In the genomic region with DNA sequence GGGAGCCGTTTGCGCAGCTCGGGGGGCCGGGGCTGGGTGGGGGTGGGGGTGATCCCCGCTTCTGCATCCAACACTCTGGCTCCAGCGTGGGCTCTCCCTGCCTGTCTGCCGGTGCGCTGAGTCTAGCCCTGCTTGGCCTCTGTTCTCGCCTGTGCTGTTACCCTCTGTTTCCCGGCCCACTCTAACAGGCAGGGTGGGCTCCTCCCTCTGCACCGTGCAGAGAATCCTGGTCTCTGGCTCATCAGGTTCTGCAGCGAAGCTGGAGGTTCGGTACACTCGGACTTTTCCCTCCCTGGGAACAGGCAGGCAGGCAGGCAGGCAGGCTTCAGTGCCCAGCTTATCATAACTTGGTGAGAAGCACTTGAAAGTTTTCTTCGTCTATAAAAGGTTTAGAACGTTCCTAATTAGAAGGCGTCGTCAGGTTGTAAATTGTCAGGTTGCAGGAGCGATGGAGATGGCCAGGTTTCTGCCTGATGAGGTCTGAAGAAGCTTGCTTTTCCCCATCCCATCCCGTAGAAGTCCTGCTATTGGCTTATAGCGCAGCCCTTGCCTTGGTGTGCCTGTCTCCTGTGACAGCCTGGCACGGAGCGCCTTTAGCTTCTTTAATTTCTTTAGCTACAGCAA, we compare ENCODE assay signal across 8 mouse cellular contexts. TPM values are rescaled to one million over a fixed set of nuclear protein-coding genes. Genes with fewer than 3 reads are reported as not detected.
A peak's percentile ranks its signal among the peaks of the same experiment; 100 is the strongest.
DNase-seq lines count a peak whose midpoint lies in the region; ATAC-seq and TF ChIP-seq lines count a peak whose summit lies in the region.

No protein-coding gene starts in this region.

- H3K9ac ChIP-seq in intestine, embryonic 16.5 days (ENCODE audit: low read depth, low read length): peak overlapping the region; percentile 91
- peak overlapping the region; percentile 93 for H3K9ac ChIP-seq in liver, embryonic 15.5 days

- WGBS in intestine, embryonic 16.5 days: under 1% methylated on average over 23 of the region's 23 CpGs
- 1% methylated on average over 23 of the region's 23 CpGs for WGBS in liver, embryonic 15.5 days (ENCODE audit: insufficient replicate concordance)

- no peaks in the 10 kb centered on the region for H3K36me3 ChIP-seq in intestine, embryonic 16.5 days (ENCODE audit: control insufficient read depth, insufficient read depth, low read length)
- H3K36me3 ChIP-seq in liver, embryonic 15.5 days (replicated peaks): peaks cover 15% of the 10 kb centered on the region

- DNase-seq in ovary, postnatal 10 days (ENCODE audit: low spot score): peak; percentile 9
- DNase-seq in ovary, adult 18-20 months (ENCODE audit: low spot score): no peak
- DNase-seq in brain, embryonic 14.5 days (ENCODE audit: low read depth): peak; percentile 50
- peak; percentile 14 for DNase-seq in forelimb bud, embryonic 11.5 days (ENCODE audit: low read depth, low spot score)

- H3K27ac ChIP-seq in intestine, embryonic 16.5 days (ENCODE audit: low read length): peak overlapping the region; percentile 96
- H3K27ac ChIP-seq in liver, embryonic 15.5 days (replicated peaks): peak overlapping the region; percentile 96

- no peaks in the 10 kb centered on the region for H3K9me3 ChIP-seq in intestine, embryonic 16.5 days (ENCODE audit: control insufficient read depth, low read length)
- no peaks in the 10 kb centered on the region for H3K9me3 ChIP-seq in liver, embryonic 15.5 days (replicated peaks)

- H3K4me3 ChIP-seq in intestine, embryonic 16.5 days (ENCODE audit: low read length): peak overlapping the region; percentile 89
- H3K4me3 ChIP-seq in liver, embryonic 15.5 days (replicated peaks): peak overlapping the region; percentile 97

- TF ChIP-seq POLR2A in brain, embryonic 14.5 days (IDR thresholded peaks at IDR 0.05; ENCODE audit: borderline replicate concordance, extremely low read depth, insufficient read depth, insufficient read length, poor library complexity, severe bottlenecking): no peak

- H3K4me2 ChIP-seq in intestine, embryonic 16.5 days (ENCODE audit: low read depth, low read length): peak overlapping the region; percentile 87
- H3K4me2 ChIP-seq in liver, embryonic 15.5 days: peak overlapping the region; percentile 90

- H3K4me1 ChIP-seq in intestine, embryonic 16.5 days (ENCODE audit: control insufficient read depth, insufficient read depth, low read length): peaks cover 17% of the 10 kb centered on the region
- H3K4me1 ChIP-seq in liver, embryonic 15.5 days (replicated peaks): peaks cover 42% of the 10 kb centered on the region

- H3K27me3 ChIP-seq in intestine, embryonic 16.5 days (replicated peaks; ENCODE audit: control insufficient read depth, insufficient read depth, low read length): no peaks in the 10 kb centered on the region
- H3K27me3 ChIP-seq in liver, embryonic 15.5 days: peaks cover 35% of the 10 kb centered on the region

- peak; percentile 61 for ATAC-seq in intestine, embryonic 16.5 days
- ATAC-seq in liver, embryonic 15.5 days (ENCODE audit: insufficient read depth): peak; percentile 21
- ATAC-seq in neutrophil, adult 5-6 weeks (ENCODE audit: extremely low read depth, insufficient number of reproducible peaks, low FRiP score, poor library complexity, severe bottlenecking): 0 out of 2 replicates have a peak, but pooled peaks have one; percentile 28
- no peak for ATAC-seq in granulocyte monocyte progenitor cell, adult 5-6 weeks (replicated peaks; ENCODE audit: poor library complexity, severe bottlenecking)

- no peak for TF ChIP-seq CTCF in brain, embryonic 14.5 days (IDR thresholded peaks at IDR 0.05; ENCODE audit: borderline replicate concordance, extremely low read depth, insufficient read depth, insufficient read length)

RNA-seq across cellular contexts. Expression of gene Plpp1, which starts 0.9 kb away (rescaled TPM):
- polyA plus RNA-seq in brain, embryonic 14.5 days (2012; rRNA removed): 30.6 and 31.5 TPM in 2 replicates
- 94.5 and 97.3 TPM in 2 replicates for polyA plus RNA-seq in intestine, embryonic 16.5 days (2015; fragmentation: Nextera tagmentation; extraction: Ambion mirVana)
- polyA plus RNA-seq in liver, embryonic 15.5 days (2015; fragmentation: Nextera tagmentation; extraction: Ambion mirVana): 42.1 and 45.6 TPM in 2 replicates
- total RNA-seq in neutrophil, adult 5-6 weeks (2017): 1.5 and 2.8 TPM in 2 replicates
- not detected in 2 replicates for total RNA-seq in granulocyte monocyte progenitor cell, adult 5-6 weeks (2014; fragmentation: Nextera tagmentation)
- total RNA-seq in granulocyte monocyte progenitor cell, adult 5-6 weeks (2017): not detected in 2 replicates
